ENCODE assay signal across 28 mouse cellular contexts in genomic region chr10:94153841-94154240, GRCm38 (mm10). TPM values are rescaled to one million over a fixed set of nuclear protein-coding genes. Genes with fewer than 3 reads are reported as not detected.
DNase-seq lines count a peak whose midpoint lies in the region; ATAC-seq lines count a peak whose summit lies in the region.
"Had no signal": no experiment of that assay in that cellular context is flagged by ENCODE, and none has a peak within 500 bp of the region (broad histone marks: within the 10 kb centered on the region; RNA-seq: fewer than 3 reads in every experiment).

No protein-coding gene starts in this region.

- no peak overlapping the region for H3K9ac ChIP-seq in neural tube, embryonic 14.5 days (replicated peaks; ENCODE audit: low read depth, low read length)
- H3K9ac ChIP-seq in embryonic facial prominence, embryonic 15.5 days = no peak overlapping the region
- H3K9ac ChIP-seq: embryonic facial prominence, embryonic 12.5 days; forebrain, postnatal 0 days; heart, embryonic 12.5 days; heart, embryonic 15.5 days; hindbrain, embryonic 14.5 days had no signal

- no peak overlapping the region for H3K4me2 ChIP-seq in neural tube, embryonic 14.5 days (ENCODE audit: low read depth, low read length)
- no peak overlapping the region for H3K4me2 ChIP-seq in embryonic facial prominence, embryonic 15.5 days (replicated peaks)
- H3K4me2 ChIP-seq: embryonic facial prominence, embryonic 12.5 days; heart, embryonic 12.5 days; heart, embryonic 15.5 days; hindbrain, embryonic 14.5 days had no signal

- H3K36me3 ChIP-seq in neural tube, embryonic 14.5 days (ENCODE audit: control insufficient read depth, insufficient read depth, low read length) = peaks cover 9% of the 10 kb centered on the region; the same call in 1 of the 2 replicates
- peaks cover 13% of the 10 kb centered on the region for H3K36me3 ChIP-seq in embryonic facial prominence, embryonic 15.5 days

- peaks cover 8% of the 10 kb centered on the region; the same call in 1 of the 2 replicates for H3K4me1 ChIP-seq in neural tube, embryonic 14.5 days (ENCODE audit: control insufficient read depth, insufficient read depth, low read length)
- peaks cover 11% of the 10 kb centered on the region for H3K4me1 ChIP-seq in embryonic facial prominence, embryonic 15.5 days

- no peak overlapping the region for H3K4me3 ChIP-seq in neural tube, embryonic 14.5 days (ENCODE audit: low read depth, low read length)
- no peak overlapping the region for H3K4me3 ChIP-seq in embryonic facial prominence, embryonic 15.5 days (replicated peaks)
- H3K4me3 ChIP-seq: embryonic facial prominence, embryonic 12.5 days; gastrocnemius, adult 2 months; heart, embryonic 12.5 days; heart, embryonic 15.5 days had no signal

- intact Hi-C loops in heart, postnatal 25 days (cut with DNase I) = no loop called here

- no peaks in the 10 kb centered on the region for H3K9me3 ChIP-seq in neural tube, embryonic 14.5 days (ENCODE audit: control insufficient read depth, low read length)
- H3K9me3 ChIP-seq in embryonic facial prominence, embryonic 15.5 days (replicated peaks) = no peaks in the 10 kb centered on the region
- H3K9me3 ChIP-seq: embryonic facial prominence, embryonic 12.5 days; G1E; heart, embryonic 12.5 days; heart, embryonic 15.5 days had no signal

- peak; percentile 40 for DNase-seq in heart, adult 11 months
- DNase-seq in heart, postnatal 25 days (ENCODE audit: low spot score) = no peak
- DNase-seq in neural tube, embryonic 10.5 days (ENCODE audit: extremely low spot score, low spot score) = no peak
- DNase-seq in layer of hippocampus, adult 9-10 months (ENCODE audit: low spot score) = no peak
- DNase-seq: adrenal gland, postnatal 10 days; adrenal gland, postnatal 36 days; B cell, adult 2 months; cerebellum, adult 18-20 months; cerebellum, adult 9-10 months; cerebellum, postnatal 14 days; forebrain, postnatal 0 days; gastrocnemius, adult 2 months; gastrocnemius, postnatal 14 days; heart, adult 18-20 months; heart, postnatal 10 days; heart, postnatal 4 days had no signal

- H3K27me3 ChIP-seq in neural tube, embryonic 14.5 days (ENCODE audit: control insufficient read depth, insufficient read depth, low read length) = no peaks in the 10 kb centered on the region
- H3K27me3 ChIP-seq in embryonic facial prominence, embryonic 15.5 days = no peaks in the 10 kb centered on the region
- H3K27me3 ChIP-seq: CH12.LX; embryonic facial prominence, embryonic 12.5 days; heart, embryonic 12.5 days; heart, embryonic 15.5 days; Patski had no signal

- ATAC-seq in neural tube, embryonic 14.5 days (ENCODE audit: low read depth) = 0 out of 2 replicates have a peak, but pooled peaks have one; percentile 24
- ATAC-seq in embryonic facial prominence, embryonic 15.5 days (ENCODE audit: insufficient number of reproducible peaks, low FRiP score, low TSS enrichment, low read depth) = peak; percentile 65
- ATAC-seq: forebrain, embryonic 14.5 days; forebrain, postnatal 0 days; hindbrain, postnatal 0 days; inflammation-experienced regulatory T-cells, adult 6 months; Patski had no signal

- no peak overlapping the region for H3K27ac ChIP-seq in neural tube, embryonic 14.5 days (ENCODE audit: low read depth, low read length)
- H3K27ac ChIP-seq in embryonic facial prominence, embryonic 15.5 days (replicated peaks) = no peak overlapping the region
- H3K27ac ChIP-seq: embryonic facial prominence, embryonic 12.5 days; gastrocnemius, adult 2 months; heart, embryonic 15.5 days; hindbrain, embryonic 14.5 days; hindbrain, postnatal 0 days had no signal

RNA-seq across cellular contexts. Expression of gene Nr2c1, which starts 6.0 kb away (rescaled TPM):
- total RNA-seq in heart, postnatal 25 days (2021) = 1 to 10 TPM; 7.1 to 7.6 TPM
- 8.4 and 9.7 TPM in 2 replicates for polyA plus RNA-seq in neural tube, embryonic 14.5 days (2014; fragmentation: Nextera tagmentation; extraction: Ambion mirVana)
- 7.8 and 8.1 TPM in 2 replicates for polyA plus RNA-seq in embryonic facial prominence, embryonic 15.5 days (2015; fragmentation: Nextera tagmentation; extraction: Ambion mirVana)

RNA-seq across cellular contexts. Expression of gene Ndufa12, which starts 44.7 kb away (rescaled TPM):
- total RNA-seq in heart, postnatal 25 days (2021) = 100 to 1,000 TPM; 824 to 843 TPM
- polyA plus RNA-seq in neural tube, embryonic 14.5 days (2014; fragmentation: Nextera tagmentation; extraction: Ambion mirVana) = 427 and 462 TPM in 2 replicates
- 271 and 277 TPM in 2 replicates for polyA plus RNA-seq in embryonic facial prominence, embryonic 15.5 days (2015; fragmentation: Nextera tagmentation; extraction: Ambion mirVana)
